Mouse (Mus musculus): ENCODE measurements at regions not wholly inside any gene's neighbourhood (a gene's known extent, or its start where the extent isn't known, plus 50 kb on each side); places are given as distances from the start of the nearest gene placed in this dataset.

- TF ChIP-seq TAL1 (conservative IDR thresholded peaks at IDR 0.05; ENCODE audit: low read depth, low read length) (no peak), GATA1 (IDR thresholded peaks at IDR 0.05; ENCODE audit: borderline replicate concordance, low read length) (no peak), GATA2 (IDR thresholded peaks at IDR 0.05; ENCODE audit: borderline replicate concordance, low read depth, low read length) (no peak), POLR2AphosphoS5 (IDR thresholded peaks at IDR 0.05; ENCODE audit: insufficient replicate concordance, low read depth, low read length) (no peak), CTCF (IDR thresholded peaks at IDR 0.05; ENCODE audit: low read depth, low read length) (no peak)
- no peaks in the 10 kb centered on the region for H3K27me3 ChIP-seq (ENCODE audit: insufficient read depth, low read length)
- DNase-seq (ENCODE audit: low spot score) (no peak), ATAC-seq (ENCODE audit: extremely low read depth, insufficient number of reproducible peaks, low FRiP score, poor library complexity, severe bottlenecking) (no peak)
- no peaks in the 10 kb centered on the region for H3K9me3 ChIP-seq (replicated peaks)
- H3K36me3 ChIP-seq (replicated peaks), result no peaks in the 10 kb centered on the region
- no peak overlapping the region for H3K4me3 ChIP-seq (ENCODE audit: low read depth, low read length)
- H3K4me1 ChIP-seq (ENCODE audit: insufficient read depth, low read depth, low read length), result no peaks in the 10 kb centered on the region
Measured at GRCm38 (mm10) chr1:193518840-193519239, 148.7 kb upstream of the Camk1g start.

GRCm38 (mm10) chr1:193517968-193518367 lies 147.9 kb upstream of the Camk1g start:
- TF ChIP-seq POLR2AphosphoS5 (IDR thresholded peaks at IDR 0.05; ENCODE audit: insufficient replicate concordance, low read depth, low read length) (no peak), GATA1 (IDR thresholded peaks at IDR 0.05; ENCODE audit: borderline replicate concordance, low read length) (no peak), GATA2 (IDR thresholded peaks at IDR 0.05; ENCODE audit: borderline replicate concordance, low read depth, low read length) (no peak), CTCF (IDR thresholded peaks at IDR 0.05; ENCODE audit: low read depth, low read length) (no peak), TAL1 (conservative IDR thresholded peaks at IDR 0.05; ENCODE audit: low read depth, low read length) (no peak)
- no peak overlapping the region for H3K4me3 ChIP-seq (ENCODE audit: low read depth, low read length)
- ATAC-seq (ENCODE audit: extremely low read depth, insufficient number of reproducible peaks, low FRiP score, poor library complexity, severe bottlenecking) (no peak), DNase-seq (ENCODE audit: low spot score) (no peak)
- H3K4me1 ChIP-seq (ENCODE audit: insufficient read depth, low read depth, low read length), result no peaks in the 10 kb centered on the region
- H3K27me3 ChIP-seq (ENCODE audit: insufficient read depth, low read length), result no peaks in the 10 kb centered on the region
- no peaks in the 10 kb centered on the region for H3K9me3 ChIP-seq (replicated peaks)
- H3K36me3 ChIP-seq (replicated peaks), result no peaks in the 10 kb centered on the region

DNA sequence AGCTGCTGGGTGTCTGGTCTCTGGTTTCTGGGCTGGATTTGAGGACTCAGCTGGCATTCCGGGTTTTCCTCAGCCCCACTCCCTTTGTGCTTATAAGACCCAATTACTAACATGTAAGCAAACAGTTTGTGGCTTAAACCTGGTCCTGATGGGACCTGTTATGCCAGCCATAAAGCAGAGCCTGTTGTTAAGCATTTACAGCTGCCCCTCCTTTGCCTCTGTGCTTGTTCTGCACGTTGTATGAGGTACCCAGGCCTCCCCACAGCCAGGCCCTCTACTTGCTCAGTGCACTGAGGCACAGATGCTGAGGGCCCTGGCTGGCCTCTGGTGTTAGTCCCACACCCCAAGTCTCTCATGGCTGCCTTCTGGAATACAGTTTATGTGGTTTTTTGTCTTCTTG lies 147.2 kb upstream of the Camk1g start:
- ATAC-seq (ENCODE audit: extremely low read depth, insufficient number of reproducible peaks, low FRiP score, poor library complexity, severe bottlenecking) (no peak), DNase-seq (ENCODE audit: low spot score) (no peak)
- H3K9me3 ChIP-seq (replicated peaks), result no peaks in the 10 kb centered on the region
- TF ChIP-seq GATA2 (IDR thresholded peaks at IDR 0.05; ENCODE audit: borderline replicate concordance, low read depth, low read length) (no peak), TAL1 (conservative IDR thresholded peaks at IDR 0.05; ENCODE audit: low read depth, low read length) (no peak), CTCF (IDR thresholded peaks at IDR 0.05; ENCODE audit: low read depth, low read length) (no peak), GATA1 (IDR thresholded peaks at IDR 0.05; ENCODE audit: borderline replicate concordance, low read length) (no peak), POLR2AphosphoS5 (IDR thresholded peaks at IDR 0.05; ENCODE audit: insufficient replicate concordance, low read depth, low read length) (no peak)
- no peaks in the 10 kb centered on the region; the same call in 1 of the 2 replicates for H3K27me3 ChIP-seq (ENCODE audit: insufficient read depth, low read length)
- H3K4me1 ChIP-seq (ENCODE audit: insufficient read depth, low read depth, low read length), result no peaks in the 10 kb centered on the region
- no peaks in the 10 kb centered on the region for H3K36me3 ChIP-seq (replicated peaks)
- H3K4me3 ChIP-seq (ENCODE audit: low read depth, low read length), result no peak overlapping the region

- TF ChIP-seq CTCF (IDR thresholded peaks at IDR 0.05; ENCODE audit: low read depth, low read length) (no peak), TAL1 (conservative IDR thresholded peaks at IDR 0.05; ENCODE audit: low read depth, low read length) (no peak), GATA1 (IDR thresholded peaks at IDR 0.05; ENCODE audit: borderline replicate concordance, low read length) (no peak), POLR2AphosphoS5 (IDR thresholded peaks at IDR 0.05; ENCODE audit: insufficient replicate concordance, low read depth, low read length) (no peak), GATA2 (IDR thresholded peaks at IDR 0.05; ENCODE audit: borderline replicate concordance, low read depth, low read length) (no peak)
- Histone ChIP-seq H3K4me1 (ENCODE audit: insufficient read depth, low read depth, low read length) (no peaks in the 10 kb centered on the region), H3K36me3 (replicated peaks) (no peaks in the 10 kb centered on the region), H3K4me3 (ENCODE audit: low read depth, low read length) (no peak overlapping the region), H3K9me3 (replicated peaks) (no peaks in the 10 kb centered on the region), H3K27me3 (ENCODE audit: insufficient read depth, low read length) (no peaks in the 10 kb centered on the region; the same call in 1 of the 2 replicates)
- DNase-seq (ENCODE audit: low spot score) (no peak), ATAC-seq (ENCODE audit: extremely low read depth, insufficient number of reproducible peaks, low FRiP score, poor library complexity, severe bottlenecking) (no peak)
Measured at GRCm38 (mm10) chr1:193516395-193516794, 146.3 kb upstream of the Camk1g start.

DNA sequence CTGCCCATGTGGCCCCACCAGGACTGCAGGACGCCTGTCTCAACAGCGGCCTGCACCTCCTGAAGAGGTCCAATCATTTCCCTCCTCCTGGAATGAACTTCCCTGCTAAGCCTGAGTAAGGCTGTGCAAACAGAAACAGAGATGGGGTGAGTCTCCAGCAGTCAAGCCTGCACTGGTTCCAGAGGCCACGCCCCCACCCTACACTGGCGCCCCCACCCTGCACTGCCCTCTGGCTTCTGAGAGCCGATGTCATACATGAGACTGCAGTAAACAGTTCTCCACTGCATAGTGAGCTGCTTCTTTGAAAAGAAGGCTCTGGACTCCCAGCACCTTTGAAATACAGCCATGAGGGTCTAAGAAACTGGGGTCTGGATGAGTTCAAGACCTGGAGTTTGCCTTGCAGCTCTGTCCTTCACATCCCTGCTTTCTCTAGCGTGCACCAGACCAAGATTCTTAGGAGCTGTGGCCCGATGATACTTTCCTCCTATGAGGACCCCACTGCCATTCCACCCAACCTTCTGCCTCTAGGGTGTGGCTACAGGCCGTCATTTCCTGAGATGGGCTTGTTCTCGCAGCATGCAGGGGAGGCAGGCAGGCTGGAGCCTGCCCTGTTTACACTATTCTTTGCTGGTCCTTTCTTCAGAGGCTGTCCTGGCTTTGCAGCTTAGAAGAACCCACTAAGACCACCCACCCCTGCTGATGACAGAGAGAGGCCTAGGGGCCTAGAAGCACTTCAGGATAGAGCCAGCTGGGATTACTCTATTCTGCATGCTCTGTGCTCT lies 144.0 kb upstream of the Camk1g start:
- no peak for ATAC-seq (ENCODE audit: extremely low read depth, insufficient number of reproducible peaks, low FRiP score, poor library complexity, severe bottlenecking)
- Histone ChIP-seq H3K27me3 (ENCODE audit: insufficient read depth, low read length) (no peaks in the 10 kb centered on the region; the same call in 1 of the 2 replicates), H3K9me3 (replicated peaks) (no peaks in the 10 kb centered on the region), H3K4me3 (ENCODE audit: low read depth, low read length) (no peak overlapping the region), H3K4me1 (ENCODE audit: insufficient read depth, low read depth, low read length) (no peaks in the 10 kb centered on the region), H3K36me3 (replicated peaks) (no peaks in the 10 kb centered on the region)
- TF ChIP-seq CTCF (IDR thresholded peaks at IDR 0.05; ENCODE audit: low read depth, low read length) (no peak), TAL1 (conservative IDR thresholded peaks at IDR 0.05; ENCODE audit: low read depth, low read length) (no peak), POLR2AphosphoS5 (IDR thresholded peaks at IDR 0.05; ENCODE audit: insufficient replicate concordance, low read depth, low read length) (no peak)
- no peak for DNase-seq (ENCODE audit: low spot score)

DNA sequence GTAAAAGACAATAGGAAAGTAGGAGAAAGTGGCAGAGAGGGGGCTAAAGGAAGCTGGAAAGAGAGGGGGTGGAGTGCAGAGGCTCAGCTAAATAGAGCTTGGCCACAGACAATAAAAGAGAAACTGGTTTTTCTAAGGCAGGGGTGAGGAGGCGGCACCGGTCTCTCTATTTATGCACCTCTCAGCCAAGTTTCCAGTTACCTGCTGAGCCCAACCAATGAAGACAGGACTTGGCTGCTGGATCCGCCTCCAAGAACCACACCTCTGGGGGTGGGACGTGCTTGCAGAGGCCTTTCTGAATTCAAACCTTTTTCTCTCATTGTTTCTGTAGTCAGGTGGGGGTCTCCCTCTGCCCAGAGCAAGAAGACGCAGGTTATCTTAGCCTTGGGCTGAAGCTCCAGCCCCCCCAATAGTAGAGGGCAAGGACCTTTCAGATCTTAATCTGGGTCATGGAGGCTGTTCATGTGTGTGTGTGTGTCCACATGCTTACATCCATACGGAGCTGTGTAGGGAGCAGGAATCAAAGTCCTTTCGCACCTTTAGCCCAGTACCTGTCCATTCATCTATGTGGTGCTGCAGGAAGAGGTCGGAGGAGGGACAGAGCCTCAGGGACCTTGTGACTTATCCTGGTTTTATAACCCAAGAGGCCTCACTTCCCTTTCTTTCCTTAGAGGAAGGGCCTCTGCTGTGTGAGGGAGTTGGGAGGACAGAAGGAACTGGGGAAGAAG lies 140.1 kb upstream of the Camk1g start:
- Histone ChIP-seq H3K4me1 (ENCODE audit: insufficient read depth, low read depth, low read length) (no peaks in the 10 kb centered on the region), H3K36me3 (replicated peaks) (no peaks in the 10 kb centered on the region), H3K4me3 (ENCODE audit: low read depth, low read length) (no peak overlapping the region), H3K9me3 (replicated peaks) (no peaks in the 10 kb centered on the region), H3K27me3 (ENCODE audit: insufficient read depth, low read length) (peaks cover 3% of the 10 kb centered on the region; the same call in 1 of the 2 replicates)
- DNase-seq (ENCODE audit: low spot score), result no peak
- TF ChIP-seq TAL1 (conservative IDR thresholded peaks at IDR 0.05; ENCODE audit: low read depth, low read length) (no peak), GATA2 (IDR thresholded peaks at IDR 0.05; ENCODE audit: borderline replicate concordance, low read depth, low read length) (no peak), POLR2AphosphoS5 (IDR thresholded peaks at IDR 0.05; ENCODE audit: insufficient replicate concordance, low read depth, low read length) (no peak), CTCF (IDR thresholded peaks at IDR 0.05; ENCODE audit: low read depth, low read length) (no peak), GATA1 (IDR thresholded peaks at IDR 0.05; ENCODE audit: borderline replicate concordance, low read length) (no peak)
- no peak for ATAC-seq (ENCODE audit: extremely low read depth, insufficient number of reproducible peaks, low FRiP score, poor library complexity, severe bottlenecking)
